Mouse (Mus musculus): ENCODE results near the gene Gabrb3.

GRCm38 (mm10) chr7:57803266-57803665, 383.8 kb downstream of the Gabrb3 start:
- TF ChIP-seq CTCF (IDR thresholded peaks at IDR 0.05; ENCODE audit: control insufficient read depth, insufficient read depth, insufficient replicate concordance, low read depth, low read length) (no peak), POLR2A (IDR thresholded peaks at IDR 0.05; ENCODE audit: control insufficient read depth, low read depth, low read length) (no peak)
